Mouse (Mus musculus): Measurements from ENCODE around the gene Gm28778. TPM values are rescaled to one million over a fixed set of nuclear protein-coding genes. Genes with fewer than 3 reads are reported as not detected.

Gene Gm28778
- polyA plus RNA-seq, 1 experiment from 2014 or later: not detected

- H3K4me2 ChIP-seq: peak within 1 kb of the TSS; percentile 66
- H3K27ac ChIP-seq (ENCODE audit: low read depth, low read length): peak within 1 kb of the TSS; percentile 86
- H3K36me3 ChIP-seq (ENCODE audit: control insufficient read depth, insufficient read depth, low read length): peaks cover 4% of the 10 kb centered on the region; the same call in 1 of the 2 replicates
- H3K4me1 ChIP-seq (replicated peaks; ENCODE audit: control insufficient read depth, insufficient read depth, low read length): peaks cover 4% of the 10 kb centered on the region; the same call in 1 of the 2 replicates
- H3K9me3 ChIP-seq (ENCODE audit: control insufficient read depth, low read length): no peaks in the 10 kb centered on the region
- no peaks in the 10 kb centered on the region for H3K27me3 ChIP-seq (replicated peaks; ENCODE audit: control insufficient read depth, insufficient read depth, low read length)
- peak within 1 kb of the TSS; percentile 91 for H3K9ac ChIP-seq (ENCODE audit: low read depth, low read length)
- peak within 1 kb of the TSS; percentile 92 for H3K4me3 ChIP-seq (ENCODE audit: low read depth, low read length)
- under 1% methylated on average over 44 of the region's 44 CpGs for WGBS
- ATAC-seq (replicated peaks; ENCODE audit: low FRiP score) (peak; percentile 100), DNase-seq (ENCODE audit: low spot score) (peak; percentile 95)
Measured at GRCm38 (mm10) chr1:53352327-53353261, 55.7 kb downstream of the Gm28778 start, which contains the start of the genes Asdurf, Gm28551 and Asnsd1. Asdurf (minus strand) TSS chr1:53352619. Gm28551 (minus strand) TSS chr1:53352667. Asnsd1 (minus strand) TSS chr1:53352752.

- no peak overlapping the region for H3K4me3 ChIP-seq (ENCODE audit: low read depth, low read length)
- DNase-seq (ENCODE audit: low spot score) (no peak), ATAC-seq (replicated peaks; ENCODE audit: low FRiP score) (no peak)
- no peaks in the 10 kb centered on the region for H3K27me3 ChIP-seq (replicated peaks; ENCODE audit: control insufficient read depth, insufficient read depth, low read length)
- no peak overlapping the region for H3K4me2 ChIP-seq
- H3K27ac ChIP-seq (ENCODE audit: low read depth, low read length): no peak overlapping the region
- H3K9ac ChIP-seq (ENCODE audit: low read depth, low read length): no peak overlapping the region
- no peaks in the 10 kb centered on the region for H3K9me3 ChIP-seq (ENCODE audit: control insufficient read depth, low read length)
- no peaks in the 10 kb centered on the region for H3K36me3 ChIP-seq (ENCODE audit: control insufficient read depth, insufficient read depth, low read length)
- H3K4me1 ChIP-seq (replicated peaks; ENCODE audit: control insufficient read depth, insufficient read depth, low read length): no peaks in the 10 kb centered on the region
Measured at GRCm38 (mm10) chr1:53358988-53359387, 62.1 kb downstream of the Gm28778 start.

Other genes starting within 250 kb of the Gm28778 start
- 0.60 and 1.0 TPM in 2 replicates for gene Mstn, start 235.5 kb upstream of the Gm28778 start, polyA plus RNA-seq (2014; fragmentation: Nextera tagmentation; extraction: Ambion mirVana)
- gene 1700019A02Rik, start 109.5 kb upstream of the Gm28778 start, polyA plus RNA-seq (2014; fragmentation: Nextera tagmentation; extraction: Ambion mirVana): not detected in 2 replicates
- 20.1 and 25.0 TPM in 2 replicates for gene Pms1, start 93 bp upstream of the Gm28778 start, polyA plus RNA-seq (2014; fragmentation: Nextera tagmentation; extraction: Ambion mirVana)
- gene Ormdl1, start within 50 bp of the Gm28778 start, polyA plus RNA-seq (2014; fragmentation: Nextera tagmentation; extraction: Ambion mirVana): 51.1 and 55.2 TPM in 2 replicates
- 32.1 and 36.6 TPM in 2 replicates for gene Osgepl1, start 16.5 kb downstream of the Gm28778 start, polyA plus RNA-seq (2014; fragmentation: Nextera tagmentation; extraction: Ambion mirVana)
- gene Asdurf, start 55.5 kb downstream of the Gm28778 start, polyA plus RNA-seq (2014; fragmentation: Nextera tagmentation; extraction: Ambion mirVana): not detected in 2 replicates
- gene Gm28551, start 55.6 kb downstream of the Gm28778 start, polyA plus RNA-seq (2014; fragmentation: Nextera tagmentation; extraction: Ambion mirVana): 0.40 and 0.51 TPM in 2 replicates
- gene Asnsd1, start 55.6 kb downstream of the Gm28778 start, polyA plus RNA-seq (2014; fragmentation: Nextera tagmentation; extraction: Ambion mirVana): 92.4 and 98.4 TPM in 2 replicates

Measured in liver, embryonic 11.5 days (tissue).